Mouse (Mus musculus) embryo, embryonic 10 days (tissue): Measurements from ENCODE around the gene Kdm2a.
A peak's percentile ranks its signal among the peaks of the same experiment; 100 is the strongest.

ENCODE experiments used
- DNase-seq: peaks from one replicate; pipeline ENCODE4 v3.0.0-alpha.2; 2015; ENCODE audit warnings: low spot score

Kdm2a gene

DNA sequence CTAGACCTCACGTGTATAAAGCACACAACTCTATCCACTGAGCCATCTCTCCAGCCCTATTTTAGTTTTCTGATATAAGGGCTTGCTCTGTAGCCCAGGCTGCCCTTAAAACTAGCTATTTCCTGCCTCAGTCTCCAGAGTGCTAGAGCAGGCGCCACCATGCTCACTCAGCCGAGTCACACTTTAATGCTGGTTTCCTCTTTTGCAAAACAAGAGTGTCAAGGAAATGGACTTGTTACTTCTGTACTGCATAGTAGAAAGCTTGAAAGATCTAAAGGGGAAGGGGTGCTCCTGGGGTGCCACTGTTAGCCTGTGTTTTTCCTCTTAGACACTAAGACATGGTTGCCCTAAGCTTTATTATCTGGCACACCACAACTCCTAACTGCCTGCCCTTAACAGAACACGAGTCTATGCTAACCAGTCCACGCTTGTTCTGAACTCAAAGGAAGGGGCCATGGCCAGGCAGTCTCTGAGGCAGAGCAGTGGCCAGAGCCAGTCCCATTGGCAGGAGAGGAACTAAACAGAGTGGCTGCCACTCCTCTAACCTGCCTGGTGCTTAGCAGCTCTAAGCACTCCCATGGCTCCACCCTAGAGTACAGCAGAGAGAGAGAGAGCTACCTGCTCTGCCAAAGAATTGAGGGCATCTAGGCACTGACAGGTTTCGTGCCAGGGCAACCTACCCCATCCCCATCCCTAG lies 98.4 kb downstream of the Kdm2a start:
- no peak for DNase-seq

- no peak for DNase-seq
Measured at GRCm38 (mm10) chr19:4299126-4299525, 99.0 kb downstream of the Kdm2a start.

DNA sequence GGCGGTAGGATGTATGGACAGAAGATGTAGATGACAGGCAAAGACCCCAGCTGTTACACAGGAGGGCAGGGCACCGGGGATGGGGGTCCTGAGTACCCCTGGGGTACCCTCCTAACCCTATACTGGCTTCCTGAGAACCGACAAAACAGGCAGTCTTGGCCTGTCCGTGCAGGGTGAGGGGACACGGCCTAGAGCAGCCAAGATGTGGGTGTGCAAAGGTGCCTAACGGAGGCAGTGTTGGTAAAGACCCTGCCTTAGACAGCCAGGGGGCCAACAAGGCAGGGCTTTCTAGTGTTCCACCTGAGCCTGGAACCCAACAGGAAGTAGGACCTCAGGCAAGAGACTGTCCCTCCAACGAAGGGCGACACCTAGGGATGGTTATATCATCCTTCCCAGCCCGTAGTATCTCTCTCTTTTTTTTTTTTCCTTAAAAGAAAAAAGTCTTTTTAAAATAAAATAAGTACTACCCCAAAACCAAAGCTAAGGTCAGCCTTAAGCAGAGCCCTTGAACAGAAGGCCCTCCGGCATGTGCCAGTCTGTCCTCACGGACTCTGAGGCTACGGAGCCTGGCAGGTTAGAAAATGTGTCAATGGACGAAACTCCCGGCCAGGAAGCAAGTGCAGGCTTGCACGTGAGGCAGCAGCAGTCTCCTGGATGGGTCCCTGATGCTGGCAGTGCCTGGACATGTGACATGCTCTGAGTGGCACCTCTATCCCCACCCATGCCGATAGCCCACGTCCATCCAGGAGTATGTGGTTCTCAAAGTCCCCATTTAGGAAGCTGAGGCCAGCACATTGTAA lies 99.6 kb downstream of the Kdm2a start:
- no peak for DNase-seq

DNA sequence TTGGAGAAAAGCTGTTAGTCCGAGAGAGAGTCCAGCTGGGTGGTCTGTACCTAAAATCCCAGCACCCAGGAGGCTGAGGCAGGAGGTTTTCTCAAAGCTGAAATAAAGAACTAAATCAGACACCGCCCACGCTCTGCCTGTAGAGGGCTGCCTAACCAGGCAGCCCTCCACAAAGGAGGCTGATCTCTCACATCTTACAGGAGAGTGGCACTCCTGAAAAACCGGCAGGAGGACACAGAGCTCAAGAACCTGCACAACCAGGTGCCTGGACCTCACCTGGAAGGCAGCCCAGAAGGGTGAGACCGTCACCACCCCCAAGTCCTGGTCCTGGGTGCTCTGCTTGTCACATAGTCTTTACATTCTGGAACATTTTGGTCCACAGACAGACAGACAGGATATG lies 100.2 kb downstream of the Kdm2a start:
- no peak for DNase-seq

DNA sequence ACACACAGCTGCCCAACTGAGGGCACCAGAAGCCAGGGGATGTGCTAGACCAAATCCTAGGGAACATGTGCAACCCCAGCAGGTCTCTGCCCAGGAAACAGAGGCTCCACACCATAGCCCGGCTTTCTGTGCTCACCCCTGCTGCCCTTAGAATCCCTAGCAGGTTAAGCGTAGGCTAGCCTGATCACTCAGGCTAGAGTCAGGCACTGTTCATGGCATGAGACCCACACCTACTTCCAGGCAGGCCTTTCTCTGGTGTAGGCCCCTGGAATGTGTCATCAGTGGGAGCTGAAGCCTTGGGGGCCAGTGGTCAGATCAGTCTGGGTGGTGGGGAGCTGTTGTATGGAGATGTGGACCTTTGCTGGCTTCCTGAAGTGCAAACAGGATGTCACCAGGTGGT lies 101.5 kb downstream of the Kdm2a start:
- no peak for DNase-seq

DNA sequence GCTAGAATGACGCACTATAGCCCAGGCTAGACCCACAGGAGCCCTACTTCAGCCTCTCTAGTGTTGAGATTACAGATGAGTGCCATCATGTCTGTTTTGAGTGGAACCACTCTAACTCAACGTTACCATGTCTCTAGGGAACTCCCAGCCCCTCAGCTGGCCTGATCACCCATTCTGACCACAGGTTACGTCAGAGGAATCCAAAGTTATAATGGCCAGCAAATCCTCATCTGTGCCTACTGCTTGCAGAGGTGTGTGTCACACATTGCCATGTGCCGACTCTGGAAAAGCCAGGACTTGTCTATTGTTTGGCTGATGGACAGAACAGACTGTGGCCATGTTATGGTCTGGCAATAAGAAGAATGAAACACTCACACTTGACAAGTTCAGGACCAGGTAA lies 102.7 kb downstream of the Kdm2a start:
- DNase-seq, result no peak

DNA sequence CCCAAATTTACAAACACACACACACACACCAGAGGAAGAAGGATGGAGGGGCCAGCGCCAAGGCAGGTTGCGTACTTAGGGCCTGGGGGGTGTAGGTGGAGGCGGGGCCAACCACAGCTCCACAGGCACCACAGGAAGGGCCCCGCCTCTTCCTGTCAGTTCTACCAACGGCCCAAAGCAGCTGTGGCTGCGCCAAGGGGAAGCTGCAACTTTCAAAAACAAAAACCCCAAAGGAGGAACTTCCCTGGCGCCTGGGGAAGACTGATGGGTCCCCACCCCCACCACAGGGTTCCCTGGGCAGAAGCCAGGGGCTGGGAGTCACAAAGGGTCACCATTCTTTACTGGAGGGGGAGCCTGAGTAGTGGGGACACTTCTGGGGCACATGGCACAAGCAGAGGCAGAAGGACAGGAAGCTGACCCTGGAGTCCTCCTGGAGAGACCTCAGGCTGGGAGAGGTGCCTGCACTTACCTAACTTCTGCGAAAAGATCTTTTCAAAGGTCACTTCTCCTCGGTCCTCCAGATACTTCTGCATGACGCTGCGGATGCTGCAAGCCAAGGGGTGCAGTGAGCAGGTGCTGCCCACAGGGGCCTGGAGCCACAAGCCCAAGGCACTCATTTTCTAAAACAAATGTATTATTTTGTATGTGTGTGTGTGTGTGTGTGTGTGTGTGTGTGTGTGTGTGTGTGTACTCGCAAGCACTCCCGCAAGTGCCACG lies 103.5 kb downstream of the Kdm2a start:
- DNase-seq, result no peak

DNA sequence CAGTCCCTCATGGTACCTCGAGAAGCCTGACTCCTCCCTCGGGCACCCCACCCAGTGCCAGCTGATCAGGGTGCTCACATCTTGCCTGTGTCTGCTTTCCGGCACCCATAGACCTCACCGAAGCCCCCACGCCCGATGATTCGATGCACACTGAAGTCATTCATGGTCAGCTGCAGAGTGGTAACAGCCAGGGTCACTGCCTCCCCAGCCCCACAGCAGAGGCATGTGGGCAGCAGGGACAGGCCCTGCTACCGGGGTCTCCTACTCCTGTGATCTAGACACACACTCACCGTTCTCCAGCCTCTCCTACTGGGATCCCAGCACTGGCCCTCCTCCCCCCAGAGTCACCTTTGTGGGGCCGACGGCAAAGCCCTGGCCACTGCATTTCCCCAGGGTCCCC lies 106.9 kb downstream of the Kdm2a start:
- no peak for DNase-seq

- DNase-seq, result no peak
Measured at GRCm38 (mm10) chr19:4290749-4291148, 107.3 kb downstream of the Kdm2a start.

DNA sequence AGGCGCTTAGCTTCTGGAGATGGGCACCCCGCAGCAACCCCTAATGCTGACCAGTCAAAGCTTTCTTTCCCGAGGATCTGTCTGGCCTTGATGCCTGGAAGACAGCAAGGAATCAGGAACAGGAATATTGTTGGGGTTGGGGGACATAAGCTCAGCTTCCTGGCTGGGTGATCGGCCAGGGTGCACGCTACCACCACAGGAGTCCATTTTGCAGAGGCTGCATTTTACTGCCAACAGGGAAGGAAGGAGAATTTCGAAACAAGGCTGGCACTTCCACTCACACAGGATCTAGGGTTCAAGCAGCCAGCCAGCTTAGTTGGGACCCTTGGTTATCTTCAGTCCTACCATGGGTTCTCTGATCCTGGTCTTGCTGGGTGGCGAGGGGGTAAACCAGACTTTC lies 114.4 kb downstream of the Kdm2a start:
- no peak for DNase-seq

DNA sequence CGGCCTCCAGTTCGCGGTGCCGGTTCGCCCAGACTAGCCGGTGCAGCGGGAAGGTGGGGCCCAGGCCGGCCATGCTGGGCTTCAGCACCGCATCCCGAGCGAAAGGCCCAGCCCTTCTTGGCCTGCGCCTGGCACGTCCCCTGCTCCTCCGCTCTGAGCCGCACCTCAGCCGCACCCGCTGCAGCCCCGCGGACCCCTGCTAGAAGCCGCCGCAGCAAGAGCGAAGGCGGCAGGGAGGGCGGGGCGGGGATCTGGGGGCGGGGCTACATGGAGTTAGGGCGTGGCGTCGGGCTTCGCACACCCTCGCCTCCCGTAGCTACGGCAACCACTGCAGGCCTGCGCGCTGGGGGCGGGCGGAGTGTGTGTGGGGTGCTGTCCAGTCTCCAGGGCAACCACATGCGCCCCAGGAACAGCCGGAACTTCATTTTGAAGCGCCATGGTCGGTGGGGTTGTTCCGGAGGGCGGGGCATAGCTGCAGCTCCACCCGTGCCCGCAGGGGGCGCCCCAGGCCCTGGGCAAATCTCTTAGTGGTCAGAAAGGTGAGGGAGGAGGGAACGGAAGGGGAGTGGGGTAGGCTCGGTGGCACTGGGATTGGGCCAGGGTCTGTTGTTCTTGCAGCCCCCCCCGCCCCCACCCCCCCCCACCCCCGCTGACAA lies 115.1 kb downstream of the Kdm2a start, which contains the start of gene Ankrd13d:
Gene Ankrd13d, minus strand, starts transcription at position 240 of the 656 bp plus-strand sequence.
- DNase-seq, result peak; percentile 93

GRCm38 (mm10) chr19:4280425-4280824 lies 117.7 kb downstream of the Kdm2a start:
- DNase-seq, result no peak

DNA sequence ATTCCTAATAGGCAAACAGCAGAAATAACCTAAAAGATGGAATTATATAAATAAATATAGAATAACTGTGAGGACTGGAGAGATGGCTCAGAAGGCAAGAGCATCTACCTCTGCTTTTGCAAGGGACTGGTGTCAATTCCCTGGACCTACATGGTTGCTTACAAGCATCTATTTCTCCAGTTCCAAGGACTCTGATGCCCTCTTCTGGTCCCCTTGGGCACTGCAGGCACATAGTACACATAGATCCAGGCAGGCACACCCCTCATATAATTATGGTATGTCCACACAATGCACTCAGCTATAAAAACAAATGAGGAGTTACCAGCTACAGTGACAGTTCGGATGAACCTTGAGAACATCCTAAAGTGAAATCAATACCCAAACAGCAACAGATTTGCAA lies 118.6 kb downstream of the Kdm2a start:
- no peak for DNase-seq

- DNase-seq, result no peak
Measured at GRCm38 (mm10) chr19:4270972-4271371, 127.1 kb downstream of the Kdm2a start.

- no peak for DNase-seq
Measured at GRCm38 (mm10) chr19:4270187-4270586, 127.9 kb downstream of the Kdm2a start.

DNA sequence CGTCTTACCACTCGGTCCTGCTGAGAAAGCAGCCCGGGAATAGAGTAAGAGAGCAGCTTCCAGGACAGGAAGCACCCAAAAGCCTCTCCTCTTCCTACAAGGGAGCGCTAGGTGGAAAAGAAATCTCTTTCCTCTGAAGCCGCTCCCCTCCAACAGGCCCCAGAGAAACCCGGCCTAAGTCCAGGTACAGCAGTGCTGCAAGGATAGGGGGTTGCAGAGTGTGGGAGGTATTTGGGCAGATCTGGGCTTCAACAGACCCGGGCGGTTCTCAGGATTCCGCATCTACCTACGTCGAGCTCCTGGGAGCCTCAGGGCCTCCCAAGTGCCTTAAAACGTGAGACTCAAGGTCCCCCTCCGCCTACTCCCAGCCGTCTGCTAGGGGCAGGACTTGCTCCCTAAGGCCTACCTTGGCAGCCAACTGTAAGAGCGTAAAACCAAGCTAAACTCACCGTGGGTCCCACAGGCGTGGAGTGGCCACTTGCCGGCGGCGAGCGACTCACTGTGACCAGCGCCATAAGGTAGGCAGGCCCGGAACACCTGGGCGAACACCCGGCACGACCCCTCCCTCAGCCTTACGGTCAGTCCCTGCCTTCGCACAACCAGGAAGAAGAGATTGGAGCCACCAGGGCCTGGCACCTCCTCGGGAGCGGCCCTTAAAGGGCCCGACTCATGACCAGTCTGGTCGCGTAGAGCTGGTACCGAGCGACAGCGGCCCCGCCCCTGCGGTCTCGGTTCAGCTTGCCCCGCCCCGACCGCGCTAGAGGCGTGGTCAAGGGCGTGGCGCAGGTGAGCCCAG lies 129.3 kb downstream of the Kdm2a start, which contains the start of gene Ssh3:
Gene Ssh3, minus strand, starts transcription at position 615 of the 796 bp plus-strand sequence.
- DNase-seq, result peak; percentile 42

- no peak for DNase-seq
Measured at GRCm38 (mm10) chr19:4265956-4266355, 132.1 kb downstream of the Kdm2a start.
